Mouse (Mus musculus) G1E (cell line): ENCODE data around the gene Madd.
"Not testable (repeated sequence)": the region's sequence is repeated elsewhere in the genome, so short reads cannot be mapped to it uniquely, and the experiment has no call there.

Experiments
- CTCF ChIP-seq: IDR thresholded peaks from 2 replicates; pipeline ENCODE4 v1.5.1; 2012; ENCODE audit warnings: low read depth, low read length, inconsistent platforms, mixed read lengths
- POLR2AphosphoS5 ChIP-seq: IDR thresholded peaks from 2 replicates; pipeline ENCODE4 v1.6.1; 2012; ENCODE audit warnings: low read depth, low read length, inconsistent platforms; ENCODE audit not compliant: insufficient replicate concordance
- TAL1 ChIP-seq: conservative IDR thresholded peaks from 2 replicates; pipeline ENCODE4 v1.6.1; 2012; ENCODE audit warnings: low read depth, low read length, inconsistent platforms, mixed read lengths

DNA sequence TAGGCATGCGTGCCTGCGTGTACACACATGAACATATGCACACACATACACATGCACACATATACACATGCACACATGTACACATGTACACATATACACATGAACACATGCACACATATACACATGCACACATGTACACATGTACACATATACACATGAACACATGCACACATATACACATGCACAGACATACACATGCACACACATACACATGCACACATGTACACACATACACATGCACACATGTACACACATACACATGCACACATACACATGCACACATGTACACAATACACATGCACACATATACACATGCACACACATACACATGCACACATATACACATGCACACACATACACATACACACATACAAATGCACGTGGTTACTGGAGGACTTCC lies 71.8 kb downstream of the Madd start:
- not testable (repeated sequence) for TF ChIP-seq CTCF, TAL1, POLR2AphosphoS5
